Mouse (Mus musculus) heart, postnatal 25 days (tissue): ENCODE data around the gene P4ha1. TPM values are rescaled to one million over a fixed set of nuclear protein-coding genes. Genes with fewer than 3 reads are reported as not detected.
"Not testable (repeated sequence)": the region's sequence is repeated elsewhere in the genome, so short reads cannot be mapped to it uniquely, and the experiment has no call there.

Experiments
- DNase-seq: peaks from one replicate; pipeline ENCODE4 v3.0.0; 2022; ENCODE audit warnings: low spot score
- intact Hi-C: fragments of 180-260 bp; cut with DNase I; formaldehyde crosslinking; loops from one replicate; pipeline ENCODE4 v1.15.1; 2025
- total RNA-seq, 2 experiments: library from RNA; stranded (reverse); gene quantifications; 2 replicates each; pipeline ENCODE4 v1.2.3; 2021

Gene P4ha1
- total RNA-seq, 2 experiments from 2014 or later: 36.6 to 51.2 TPM

- DNase-seq: no peak
- intact Hi-C loops: loop anchor here (5.0 kb wide), 1 partner anchor 496 kb away; no protein-coding TSS in a partner anchor
Observed at GRCm38 (mm10) chr10:59365804-59366589, 42.9 kb downstream of the P4ha1 start.

DNA sequence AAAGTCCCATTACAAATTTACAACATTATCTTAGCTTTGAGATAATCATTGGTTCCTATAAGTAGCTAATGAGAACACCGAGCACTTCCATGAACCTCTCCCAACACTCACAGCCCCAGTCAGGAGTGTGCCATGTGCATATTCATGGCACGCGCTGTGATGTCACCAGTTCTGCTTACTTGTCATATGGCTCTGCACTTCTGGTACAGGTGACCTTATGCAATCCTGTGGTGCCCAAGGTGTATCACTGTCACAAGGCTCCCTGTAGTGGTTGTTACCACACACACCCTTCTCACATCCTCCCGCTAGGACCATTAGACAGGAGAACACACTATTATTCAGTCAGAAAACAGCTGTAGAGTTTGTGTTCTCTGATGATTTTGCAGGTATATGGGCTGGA is 43.6 kb downstream of the P4ha1 start:
- intact Hi-C loops: loop anchor here (5.0 kb wide), 1 partner anchor 496 kb away; no protein-coding TSS in a partner anchor

DNA sequence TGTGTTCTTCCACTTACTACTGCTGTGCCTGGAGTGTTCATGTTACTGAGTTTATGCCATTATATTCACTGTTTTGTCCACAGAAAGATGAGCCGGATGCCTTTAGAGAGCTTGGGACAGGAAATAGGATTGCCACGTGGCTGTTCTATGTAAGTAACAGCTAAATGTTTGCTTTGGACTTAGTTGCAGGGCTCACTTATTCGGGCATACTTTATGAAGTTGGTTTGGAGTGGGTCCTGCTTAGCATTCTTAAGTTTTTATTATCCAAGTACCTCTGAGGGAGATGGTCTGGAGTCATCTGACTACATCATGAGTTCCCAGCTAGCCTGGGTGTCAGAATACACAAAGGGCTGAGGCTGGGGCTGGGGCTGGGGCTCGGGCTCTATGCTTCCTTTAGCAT is 44.1 kb downstream of the P4ha1 start:
- intact Hi-C loops: loop anchor here (5.0 kb wide), 1 partner anchor 495 kb away; no protein-coding TSS in a partner anchor

More for the DNA sequence above, 43.6 kb downstream of the P4ha1 start:
- no peak for DNase-seq

DNA sequence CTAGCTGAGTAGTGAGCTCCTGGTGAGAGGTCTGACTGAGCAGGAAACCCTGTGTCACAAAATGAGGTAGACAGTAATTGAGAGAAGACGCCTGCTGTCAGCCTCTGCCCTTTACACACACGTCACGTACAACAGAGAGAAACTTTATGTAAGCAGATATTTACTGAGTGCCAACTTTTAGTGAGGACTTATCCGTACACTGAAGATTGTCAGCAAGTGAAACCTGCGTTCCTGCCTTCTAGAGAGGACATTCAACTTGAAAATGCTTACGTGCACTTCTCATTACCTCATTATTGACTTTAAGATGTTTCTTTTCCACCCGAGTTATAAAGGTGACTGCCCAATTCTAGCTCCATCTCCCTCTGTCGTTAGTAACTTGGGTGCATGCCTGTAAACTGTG is 45.6 kb downstream of the P4ha1 start:
- DNase-seq: no peak
- intact Hi-C loops: loop anchor here (5.0 kb wide), 1 partner anchor 494 kb away; no protein-coding TSS in a partner anchor

More for the DNA sequence above, 44.1 kb downstream of the P4ha1 start:
- no peak for DNase-seq

DNA sequence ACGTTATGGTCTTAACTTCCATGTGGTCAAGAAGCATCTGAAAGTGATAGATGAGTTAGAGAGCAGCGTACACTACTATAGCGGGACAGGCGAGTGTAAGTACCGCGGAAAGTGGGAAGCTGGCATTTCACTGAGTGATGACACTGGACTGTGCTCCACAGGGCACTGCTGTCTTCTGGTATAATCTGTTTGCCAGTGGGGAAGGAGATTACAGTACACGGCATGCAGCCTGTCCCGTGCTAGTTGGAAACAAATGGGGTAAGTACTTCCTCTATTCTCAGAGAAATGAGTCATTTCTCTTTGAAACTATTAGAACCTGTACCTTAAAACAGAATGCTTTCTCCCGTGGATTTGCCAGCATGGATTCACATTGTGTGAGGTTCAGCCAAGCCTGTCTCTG is 46.3 kb downstream of the P4ha1 start:
- no peak for DNase-seq
- intact Hi-C loops: loop anchor here (5.0 kb wide), 1 partner anchor 493 kb away; no protein-coding TSS in a partner anchor

DNA sequence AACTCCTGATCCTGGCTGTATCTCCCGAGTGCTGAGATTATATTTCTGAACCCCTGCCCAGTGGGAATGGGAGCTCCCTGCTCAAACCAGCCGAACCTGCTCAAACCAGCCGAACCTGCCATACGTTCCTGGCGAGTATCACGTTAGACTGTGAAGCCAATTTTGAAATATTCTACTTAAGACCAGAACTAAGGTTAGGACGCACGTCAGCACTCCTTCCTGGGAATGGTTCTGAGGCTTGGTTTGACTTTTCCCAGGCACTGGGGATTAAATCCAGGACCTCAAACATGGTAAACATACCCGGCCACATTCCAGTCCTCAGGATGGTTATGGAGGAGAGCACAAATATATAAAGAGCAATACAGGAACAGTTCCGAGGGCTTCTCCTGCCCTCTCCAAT is 54.8 kb downstream of the P4ha1 start:
- intact Hi-C loops: no loop called here
- no peak for DNase-seq

DNA sequence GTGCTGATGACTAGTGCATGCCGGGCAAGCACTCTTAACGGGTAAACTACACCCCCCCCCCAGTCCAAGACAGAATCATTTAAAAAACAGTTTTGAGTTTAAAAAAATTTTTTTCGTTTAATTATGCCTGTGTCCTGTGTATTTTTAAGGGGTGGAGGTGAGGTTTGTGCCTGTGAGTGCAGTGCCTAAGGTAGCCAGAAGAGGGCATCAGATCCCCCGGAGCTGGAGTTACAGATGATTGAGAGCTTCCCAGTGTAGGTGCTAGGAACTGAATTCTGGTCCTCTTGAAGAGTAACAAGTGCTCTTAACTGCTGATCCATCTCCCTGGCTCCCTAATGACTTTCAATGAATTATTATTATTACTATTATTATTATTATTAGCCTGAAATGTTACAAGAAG is 55.6 kb downstream of the P4ha1 start:
- no peak for DNase-seq
- intact Hi-C loops: no loop called here

DNA sequence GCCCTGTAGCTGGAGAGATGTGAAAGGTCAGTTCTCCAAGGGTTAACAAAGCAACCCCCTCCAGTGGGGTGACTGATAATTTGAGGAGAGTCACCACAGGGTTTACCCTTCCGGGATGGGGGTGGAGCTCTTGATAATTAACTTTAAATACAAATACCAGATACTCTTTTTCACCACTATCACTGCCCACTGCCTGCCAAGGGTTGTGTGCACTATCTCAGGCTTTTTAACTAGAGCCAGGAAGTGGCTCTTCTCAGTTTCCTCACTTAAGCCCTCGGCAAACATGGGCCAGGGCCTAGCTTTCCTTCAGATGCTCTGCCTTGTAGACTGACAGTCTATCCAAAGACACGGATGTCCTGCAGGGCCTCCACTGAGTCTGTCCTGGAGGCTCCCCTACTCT is 56.8 kb downstream of the P4ha1 start:
- intact Hi-C loops: no loop called here
- DNase-seq: no peak

- DNase-seq: no peak
- intact Hi-C loops: no loop called here
Observed at GRCm38 (mm10) chr10:59380411-59380821, 57.3 kb downstream of the P4ha1 start.

- DNase-seq, intact Hi-C loops: not testable (repeated sequence)
Observed at GRCm38 (mm10) chr10:59381563-59381962, 58.5 kb downstream of the P4ha1 start.

- no peak for DNase-seq
- intact Hi-C loops: no loop called here
Observed at GRCm38 (mm10) chr10:59386951-59387350, 63.9 kb downstream of the P4ha1 start.

GRCm38 (mm10) chr10:59389652-59390051 is 66.6 kb downstream of the P4ha1 start:
- no peak for DNase-seq
- intact Hi-C loops: no loop called here

DNA sequence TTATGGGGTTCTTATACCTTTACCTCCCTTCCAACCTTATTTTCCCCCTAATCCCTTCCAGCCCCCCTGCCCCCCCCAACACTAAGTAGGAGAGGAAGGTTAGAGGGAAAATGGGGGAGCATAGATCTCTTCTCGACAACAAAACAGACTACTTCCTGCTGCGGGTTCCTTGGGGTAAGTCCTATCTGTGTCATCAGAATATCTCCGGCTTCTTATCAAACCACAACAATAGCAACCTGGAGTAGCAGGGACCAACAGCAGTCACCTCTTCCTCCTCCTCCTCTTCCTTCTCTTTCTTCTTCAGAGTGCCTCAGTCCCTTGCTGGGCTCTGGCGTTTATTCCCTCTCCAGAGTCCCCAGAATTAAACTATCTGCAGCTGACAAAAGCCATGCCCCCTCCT is 68.8 kb downstream of the P4ha1 start:
- intact Hi-C loops: no loop called here

DNA sequence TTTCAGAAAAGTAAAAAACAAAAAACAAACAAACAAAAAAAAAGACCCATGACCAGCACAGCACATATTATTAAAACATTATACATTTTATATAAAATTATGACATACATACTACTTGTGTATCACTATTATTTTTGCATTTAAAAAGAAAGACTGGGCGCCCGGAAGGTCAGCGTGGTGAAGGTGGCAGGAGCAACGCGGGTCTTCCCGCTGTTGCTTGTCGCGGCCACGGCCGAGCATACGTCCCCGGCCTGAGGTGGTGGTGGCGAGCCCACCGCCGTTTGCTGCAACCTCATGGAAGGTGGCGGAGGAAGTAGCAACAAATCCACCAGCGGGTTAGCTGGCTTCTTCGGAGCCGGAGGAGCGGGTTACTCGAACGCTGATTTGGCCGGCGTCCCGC is 72.4 kb downstream of the P4ha1 start, which contains the start of gene Gm10273:
TSS of gene Gm10273 (plus strand) at position 172 of the 400 bp plus-strand sequence.
- DNase-seq, intact Hi-C loops: not testable (repeated sequence)

More for the DNA sequence above, 68.8 kb downstream of the P4ha1 start:
- DNase-seq: no peak

DNA sequence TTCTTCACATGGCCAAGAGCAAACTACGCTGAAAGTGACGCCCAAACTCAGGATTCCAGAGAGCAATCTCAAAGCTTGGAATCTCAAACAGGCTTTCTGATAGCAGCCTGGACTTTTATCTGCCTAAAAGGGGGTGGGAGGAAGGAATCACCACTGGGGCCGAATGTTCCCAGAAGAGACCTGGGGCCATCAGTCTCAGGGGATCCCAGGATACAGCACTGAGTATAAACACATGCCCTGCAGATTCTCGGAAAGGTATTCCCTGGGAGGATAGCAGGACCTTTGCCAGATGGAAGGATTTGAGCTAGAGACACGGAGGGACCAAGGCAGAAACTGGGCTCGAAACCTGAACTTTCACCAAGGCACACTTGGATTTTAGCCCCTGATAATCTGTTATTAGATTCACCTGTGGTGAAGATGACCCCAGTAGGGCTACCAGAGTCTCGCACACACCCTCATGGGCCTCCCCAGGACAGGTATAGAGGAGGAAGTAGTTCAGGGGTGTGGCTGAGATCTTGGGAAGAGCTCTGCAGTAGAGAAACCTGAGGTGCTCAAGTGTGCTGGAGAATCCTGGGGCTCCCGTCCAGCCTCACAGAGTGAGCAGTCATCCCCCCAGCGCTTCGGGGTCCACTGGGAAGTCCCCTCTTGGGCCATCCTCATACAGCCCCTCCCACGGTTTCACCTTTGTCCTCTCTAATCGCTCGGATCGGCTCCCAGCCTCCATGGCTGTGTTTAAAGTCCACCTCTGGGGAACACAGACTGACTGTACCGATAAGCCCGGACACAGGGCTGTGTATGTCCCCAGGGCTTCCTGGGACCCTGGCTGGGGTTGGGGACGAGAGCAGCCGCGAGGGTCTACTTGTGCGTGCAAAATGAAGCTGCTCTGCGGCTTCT is 80.0 kb downstream of the P4ha1 start, which contains the start of gene Pla2g12b:
TSS of gene Pla2g12b (plus strand) at position 762 of the 894 bp plus-strand sequence.
- DNase-seq: no peak
- intact Hi-C loops: no loop called here

- DNase-seq: no peak
- intact Hi-C loops: no loop called here
Observed at GRCm38 (mm10) chr10:59403793-59404149, 80.7 kb downstream of the P4ha1 start.

- intact Hi-C loops: no loop called here
- DNase-seq: no peak
Observed at GRCm38 (mm10) chr10:59408499-59408898, 85.4 kb downstream of the P4ha1 start.

GRCm38 (mm10) chr10:59410264-59410663 is 87.2 kb downstream of the P4ha1 start:
- no peak for DNase-seq
- intact Hi-C loops: no loop called here

GRCm38 (mm10) chr10:59413711-59414110 is 90.6 kb downstream of the P4ha1 start:
- no peak for DNase-seq
- intact Hi-C loops: no loop called here

GRCm38 (mm10) chr10:59416623-59417022 is 93.5 kb downstream of the P4ha1 start:
- no peak for DNase-seq

More at GRCm38 (mm10) chr10:59416623-59417022, 93.5 kb downstream of the P4ha1 start:
- intact Hi-C loops: no loop called here
